Mouse (Mus musculus): Measurements from ENCODE around the gene Poc1b.

DNA sequence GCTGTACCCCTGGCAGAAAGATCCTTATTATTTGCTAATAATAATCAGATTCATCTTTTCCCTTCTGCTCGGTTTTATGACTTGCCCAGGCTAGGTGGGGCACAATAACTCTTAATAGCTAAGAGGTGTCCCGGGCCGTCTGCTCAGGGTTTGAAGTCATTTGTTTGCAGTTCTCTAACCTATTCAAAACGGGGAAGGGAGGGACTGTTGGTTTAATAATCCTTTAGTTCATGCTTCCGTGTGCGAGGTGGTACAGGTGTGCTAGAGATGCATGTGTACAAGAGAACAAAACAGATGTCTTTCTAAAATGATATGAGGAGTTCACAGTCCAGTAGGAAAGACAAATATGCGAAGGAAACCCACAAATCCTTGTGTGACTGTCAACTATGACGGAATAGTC lies 7.5 kb downstream of the Poc1b start:
- TF ChIP-seq CTCF (conservative IDR thresholded peaks at IDR 0.05; ENCODE audit: insufficient read depth, insufficient read length, low read depth, low read length) (no peak), POLR2A (IDR thresholded peaks at IDR 0.05; ENCODE audit: low read depth, low read length) (no peak)
